In genomic region chr8:80794585-80795509, GRCm38 (mm10) we compare ENCODE assay signal across 17 mouse cellular contexts. TPM values are rescaled to one million over a fixed set of nuclear protein-coding genes. Genes with fewer than 3 reads are reported as not detected.
DNase-seq lines count a peak whose midpoint lies in the region; ATAC-seq and TF ChIP-seq lines count a peak whose summit lies in the region.
"Had no signal": no experiment of that assay in that cellular context is flagged by ENCODE, and none has a peak within 500 bp of the region (broad histone marks: within the 10 kb centered on the region; RNA-seq: fewer than 3 reads in every experiment).

No protein-coding gene starts in this region.

- peak; percentile 59 for ATAC-seq in hindbrain, embryonic 13.5 days (ENCODE audit: low FRiP score)
- ATAC-seq in hindbrain, embryonic 11.5 days (ENCODE audit: low FRiP score): no peak
- ATAC-seq in liver, embryonic 12.5 days: no peak
- peak; percentile 63; the same call in 1 of the 2 replicates for ATAC-seq in neural tube, embryonic 14.5 days (ENCODE audit: low read depth)
- ATAC-seq: intestine, embryonic 15.5 days; liver, postnatal 0 days had no signal

- no peak overlapping the region for H3K27ac ChIP-seq in hindbrain, embryonic 13.5 days
- no peak overlapping the region for H3K27ac ChIP-seq in hindbrain, embryonic 11.5 days (ENCODE audit: low read depth, low read length)
- no peak overlapping the region for H3K27ac ChIP-seq in liver, adult 2 months (replicated peaks; ENCODE audit: insufficient read depth, low read depth, low read length)
- H3K27ac ChIP-seq in liver, embryonic 12.5 days: no peak overlapping the region
- H3K27ac ChIP-seq in neural tube, embryonic 14.5 days (ENCODE audit: low read depth, low read length): no peak overlapping the region
- H3K27ac ChIP-seq: embryonic facial prominence, embryonic 12.5 days; forebrain, embryonic 10.5 days; intestine, embryonic 15.5 days; macrophage; midbrain, embryonic 12.5 days had no signal

- peaks cover 22% of the 10 kb centered on the region for H3K4me1 ChIP-seq in hindbrain, embryonic 13.5 days (replicated peaks)
- H3K4me1 ChIP-seq in hindbrain, embryonic 11.5 days (replicated peaks; ENCODE audit: control insufficient read depth, insufficient read depth, low read length): no peaks in the 10 kb centered on the region
- peaks cover 5% of the 10 kb centered on the region; the same call in 1 of the 2 replicates for H3K4me1 ChIP-seq in liver, adult 2 months (ENCODE audit: control insufficient read depth, insufficient read depth, low read length)
- H3K4me1 ChIP-seq in liver, embryonic 12.5 days: no peaks in the 10 kb centered on the region; the same call in 1 of the 2 replicates
- peaks cover 12% of the 10 kb centered on the region; the same call in 1 of the 2 replicates for H3K4me1 ChIP-seq in neural tube, embryonic 14.5 days (ENCODE audit: control insufficient read depth, insufficient read depth, low read length)
- H3K4me1 ChIP-seq: embryonic facial prominence, embryonic 12.5 days; forebrain, embryonic 10.5 days; intestine, embryonic 15.5 days; midbrain, embryonic 12.5 days had no signal

- H3K4me2 ChIP-seq in hindbrain, embryonic 13.5 days: no peak overlapping the region
- no peak overlapping the region for H3K4me2 ChIP-seq in hindbrain, embryonic 11.5 days (replicated peaks; ENCODE audit: low read depth, low read length)
- H3K4me2 ChIP-seq in liver, embryonic 12.5 days: no peak overlapping the region
- H3K4me2 ChIP-seq in neural tube, embryonic 14.5 days (ENCODE audit: low read depth, low read length): no peak overlapping the region
- H3K4me2 ChIP-seq: embryonic facial prominence, embryonic 12.5 days; intestine, embryonic 15.5 days; midbrain, embryonic 12.5 days had no signal

- no peaks in the 10 kb centered on the region for H3K36me3 ChIP-seq in hindbrain, embryonic 13.5 days
- no peaks in the 10 kb centered on the region for H3K36me3 ChIP-seq in hindbrain, embryonic 11.5 days (ENCODE audit: control insufficient read depth, insufficient read depth, low read length)
- peaks cover 7% of the 10 kb centered on the region; the same call in 1 of the 2 replicates for H3K36me3 ChIP-seq in liver, adult 2 months (ENCODE audit: control insufficient read depth, insufficient read depth, low read length)
- peaks cover 75% of the 10 kb centered on the region for H3K36me3 ChIP-seq in liver, embryonic 12.5 days
- H3K36me3 ChIP-seq in neural tube, embryonic 14.5 days (ENCODE audit: control insufficient read depth, insufficient read depth, low read length): no peaks in the 10 kb centered on the region

- DNase-seq in hindbrain, embryonic 11.5 days (ENCODE audit: low spot score): no peak
- DNase-seq in liver, adult 2 months (ENCODE audit: extremely low read depth, low read depth, low spot score): peak; percentile 29
- DNase-seq in brain, embryonic 14.5 days (ENCODE audit: low read depth): peak; percentile 26
- DNase-seq in thymus, postnatal 14 days: no peak
- DNase-seq: cerebellum, adult 2 months; gastrocnemius, postnatal 14 days; liver, postnatal 0 days; thymus, adult 18-20 months had no signal

- no peak overlapping the region for H3K9ac ChIP-seq in hindbrain, embryonic 13.5 days
- no peak overlapping the region for H3K9ac ChIP-seq in hindbrain, embryonic 11.5 days (ENCODE audit: low read depth, low read length)
- H3K9ac ChIP-seq in liver, adult 2 months (ENCODE audit: low read depth, low read length): no peak overlapping the region
- H3K9ac ChIP-seq in liver, embryonic 12.5 days: no peak overlapping the region
- no peak overlapping the region for H3K9ac ChIP-seq in neural tube, embryonic 14.5 days (replicated peaks; ENCODE audit: low read depth, low read length)
- H3K9ac ChIP-seq: embryonic facial prominence, embryonic 12.5 days; intestine, embryonic 15.5 days; liver, postnatal 0 days; midbrain, embryonic 12.5 days had no signal

- 85% methylated on average over 19 of the region's 19 CpGs for WGBS in hindbrain, embryonic 13.5 days
- 94% methylated on average over 19 of the region's 19 CpGs for WGBS in hindbrain, embryonic 11.5 days
- WGBS in liver, adult 2 months: 81% methylated on average over 19 of the region's 19 CpGs
- 88% methylated on average over 19 of the region's 19 CpGs for WGBS in liver, embryonic 12.5 days (ENCODE audit: insufficient replicate concordance)
- 77% methylated on average over 19 of the region's 19 CpGs for WGBS in neural tube, embryonic 14.5 days

- no peaks in the 10 kb centered on the region for H3K9me3 ChIP-seq in hindbrain, embryonic 13.5 days
- no peaks in the 10 kb centered on the region for H3K9me3 ChIP-seq in hindbrain, embryonic 11.5 days (ENCODE audit: control insufficient read depth, low read length)
- H3K9me3 ChIP-seq in liver, embryonic 12.5 days (replicated peaks): no peaks in the 10 kb centered on the region
- H3K9me3 ChIP-seq in neural tube, embryonic 14.5 days (ENCODE audit: control insufficient read depth, low read length): no peaks in the 10 kb centered on the region
- H3K9me3 ChIP-seq: embryonic facial prominence, embryonic 12.5 days; intestine, embryonic 15.5 days had no signal

- no peak for TF ChIP-seq POLR2A in liver, adult 2 months (IDR thresholded peaks at IDR 0.05; ENCODE audit: extremely low read depth, insufficient read depth, low read length)
- TF ChIP-seq POLR2A in brain, embryonic 14.5 days (IDR thresholded peaks at IDR 0.05; ENCODE audit: borderline replicate concordance, extremely low read depth, insufficient read depth, insufficient read length, poor library complexity, severe bottlenecking): no peak

- H3K27me3 ChIP-seq in hindbrain, embryonic 13.5 days: no peaks in the 10 kb centered on the region
- H3K27me3 ChIP-seq in hindbrain, embryonic 11.5 days (ENCODE audit: control insufficient read depth, insufficient read depth, low read length): no peaks in the 10 kb centered on the region
- H3K27me3 ChIP-seq in liver, adult 2 months (ENCODE audit: control insufficient read depth, insufficient read depth, low read length): no peaks in the 10 kb centered on the region
- no peaks in the 10 kb centered on the region for H3K27me3 ChIP-seq in liver, embryonic 12.5 days (replicated peaks)
- H3K27me3 ChIP-seq in neural tube, embryonic 14.5 days (ENCODE audit: control insufficient read depth, insufficient read depth, low read length): no peaks in the 10 kb centered on the region
- H3K27me3 ChIP-seq: embryonic facial prominence, embryonic 12.5 days; intestine, embryonic 15.5 days; midbrain, embryonic 12.5 days had no signal

- peaks cover 18% of the 10 kb centered on the region; the same call in 1 of the 2 replicates for H3K79me2 ChIP-seq in liver, adult 2 months (ENCODE audit: control insufficient read depth, insufficient read depth, low read length)

- no peak for TF ChIP-seq CTCF in liver, adult 2 months (IDR thresholded peaks at IDR 0.05; ENCODE audit: low read depth, low read length)
- no peak for TF ChIP-seq CTCF in brain, embryonic 14.5 days (IDR thresholded peaks at IDR 0.05; ENCODE audit: borderline replicate concordance, extremely low read depth, insufficient read depth, insufficient read length)

- H3K4me3 ChIP-seq in hindbrain, embryonic 13.5 days: no peak overlapping the region
- no peak overlapping the region for H3K4me3 ChIP-seq in hindbrain, embryonic 11.5 days (ENCODE audit: low read depth, low read length)
- no peak overlapping the region for H3K4me3 ChIP-seq in liver, adult 2 months (ENCODE audit: insufficient read depth, low read depth, low read length)
- no peak overlapping the region for H3K4me3 ChIP-seq in liver, embryonic 12.5 days
- no peak overlapping the region for H3K4me3 ChIP-seq in neural tube, embryonic 14.5 days (ENCODE audit: low read depth, low read length)
- H3K4me3 ChIP-seq: embryonic facial prominence, embryonic 12.5 days; forebrain, embryonic 10.5 days; intestine, embryonic 15.5 days; midbrain, embryonic 12.5 days; myocyte had no signal

RNA-seq across cellular contexts. Expression of gene Smarca5, which starts 55.5 kb away (rescaled TPM):
- 66.9 and 71.4 TPM in 2 replicates for polyA plus RNA-seq in hindbrain, embryonic 13.5 days (2015; fragmentation: Nextera tagmentation; extraction: Ambion mirVana)
- 146 and 157 TPM in 2 replicates for polyA plus RNA-seq in hindbrain, embryonic 11.5 days (2014; fragmentation: Nextera tagmentation; extraction: Ambion mirVana)
- total RNA-seq in liver, adult 2 months (2014; rRNA removed): 16.5 and 18.6 TPM in 2 replicates
- 3.3 and 3.4 TPM in 2 replicates for polyA plus RNA-seq in liver, adult 2 months (2012; rRNA removed)
- polyA plus RNA-seq in liver, embryonic 12.5 days (2016; fragmentation: Nextera tagmentation; extraction: Ambion mirVana): 98.2 and 104 TPM in 2 replicates
- 23.9 and 30.8 TPM in 2 replicates for polyA plus RNA-seq in brain, embryonic 14.5 days (2012; rRNA removed)
- polyA plus RNA-seq in neural tube, embryonic 14.5 days (2014; fragmentation: Nextera tagmentation; extraction: Ambion mirVana): 49.2 and 60.9 TPM in 2 replicates

Comparison
In these comparisons a context has a peak if more than half of its experiments do, and no peak if none do; other contexts are left out.
1. ATAC-seq: peak in hindbrain, embryonic 13.5 days (single experiment) and neural tube, embryonic 14.5 days (single experiment); none in hindbrain, embryonic 11.5 days (single experiment) and liver, embryonic 12.5 days (single experiment).
2. DNase-seq: peak in liver, adult 2 months (single experiment) and brain, embryonic 14.5 days (single experiment); none in hindbrain, embryonic 11.5 days (single experiment) and thymus, postnatal 14 days (single experiment).